Mouse (Mus musculus) embryonic facial prominence, embryonic 11.5 days (tissue): ENCODE data around the gene Nphp3. TPM values are rescaled to one million over a fixed set of nuclear protein-coding genes. Genes with fewer than 3 reads are reported as not detected.

Source experiments
- polyA plus RNA-seq: library from polyadenylated mRNA; unstranded; fragments of >200 nt; fragmentation: Nextera tagmentation; extraction: Ambion mirVana; gene quantifications from 2 replicates; pipeline ENCODE4 v1.2.1, GENCODE M21; 2014

The Nphp3 gene
- polyA plus RNA-seq, 1 experiment from 2014 or later, result 4.7 TPM

Other genes with a start within 250 kb of the Nphp3 start
- gene Tmem108, start 240.7 kb upstream of the Nphp3 start, polyA plus RNA-seq, result 14.2 and 17.3 TPM in 2 replicates
- not detected in 2 replicates for gene Gm28305, start 38.1 kb downstream of the Nphp3 start, polyA plus RNA-seq
- 64.2 and 77.3 TPM in 2 replicates for gene Uba5, start 60.6 kb downstream of the Nphp3 start, polyA plus RNA-seq
- gene Acad11, start 60.8 kb downstream of the Nphp3 start, polyA plus RNA-seq, result 10.9 and 11.1 TPM in 2 replicates
- gene Ackr4, start 124.4 kb downstream of the Nphp3 start, polyA plus RNA-seq, result 0.15 and 0.17 TPM in 2 replicates